Mouse (Mus musculus) heart, embryonic 11.5 days (tissue): ENCODE measurements around the gene Igf2r. TPM values are rescaled to one million over a fixed set of nuclear protein-coding genes. Genes with fewer than 3 reads are reported as not detected.
A peak's percentile ranks its signal among the peaks of the same experiment; 100 is the strongest.

ENCODE experiments used
- ATAC-seq: fragments of 200-750 bp; cut with Nextera tagmentation; replicated peaks from 2 replicates; pipeline ENCODE4 v1.8.0; 2017; ENCODE audit warnings: moderate library complexity; ENCODE audit not compliant: insufficient number of reproducible peaks, low FRiP score, low TSS enrichment
- H3K27ac ChIP-seq: fragments of 300-500 bp; sonication (generic); 2 replicates; pipeline ENCODE4 v1.5.1; 2014; ENCODE audit warnings: mild to moderate bottlenecking, low read depth, low read length
- H3K27me3 ChIP-seq: fragments of 300-500 bp; sonication (generic); 2 replicates; pipeline ENCODE4 v1.6.1; 2014; ENCODE audit warnings: mild to moderate bottlenecking, low read length, mixed read lengths; ENCODE audit not compliant: control insufficient read depth, insufficient read depth
- H3K36me3 ChIP-seq: fragments of 300-500 bp; sonication (generic); 2 replicates; pipeline ENCODE4 v1.6.1; 2014; ENCODE audit warnings: mild to moderate bottlenecking, low read length, moderate library complexity, mixed read lengths; ENCODE audit not compliant: control insufficient read depth, insufficient read depth
- H3K4me1 ChIP-seq: fragments of 300-500 bp; sonication (generic); 2 replicates; pipeline ENCODE4 v1.6.1; 2014; ENCODE audit warnings: low read length; ENCODE audit not compliant: control insufficient read depth, insufficient read depth
- H3K4me2 ChIP-seq: fragments of 300-500 bp; sonication (generic); 2 replicates; pipeline ENCODE4 v1.6.1; 2014; ENCODE audit warnings: mild to moderate bottlenecking, moderate library complexity
- H3K4me3 ChIP-seq: fragments of 300-500 bp; sonication (generic); 2 replicates; pipeline ENCODE4 v1.5.1; 2014; ENCODE audit warnings: low read depth, low read length
- H3K9ac ChIP-seq: fragments of 300-500 bp; sonication (generic); 2 replicates; pipeline ENCODE4 v1.6.1; 2014; ENCODE audit warnings: mild to moderate bottlenecking, low read depth, low read length, moderate library complexity
- H3K9me3 ChIP-seq: fragments of 300-500 bp; sonication (generic); replicated peaks from 2 replicates; pipeline ENCODE4 v1.6.1; 2016; ENCODE audit warnings: low read length; ENCODE audit not compliant: control insufficient read depth
- WGBS: fragments of 180-500 bp; shearing (Covaris S2); extraction: QIAGEN DNeasy Blood & Tissue Kit; methylation state at CpG from one replicate; pipeline ENCODE4 v1.1.7; 2014; ENCODE audit not compliant: insufficient replicate concordance; 5-methylcytosine and 5-hydroxymethylcytosine counted together
- polyA plus RNA-seq: library from polyadenylated mRNA; unstranded; fragments of >200 nt; fragmentation: Nextera tagmentation; extraction: Ambion mirVana; gene quantifications from 2 replicates; pipeline ENCODE4 v1.2.1, GENCODE M21; 2014

The Igf2r gene
- polyA plus RNA-seq, 1 experiment from 2014 or later = 199 TPM

DNA sequence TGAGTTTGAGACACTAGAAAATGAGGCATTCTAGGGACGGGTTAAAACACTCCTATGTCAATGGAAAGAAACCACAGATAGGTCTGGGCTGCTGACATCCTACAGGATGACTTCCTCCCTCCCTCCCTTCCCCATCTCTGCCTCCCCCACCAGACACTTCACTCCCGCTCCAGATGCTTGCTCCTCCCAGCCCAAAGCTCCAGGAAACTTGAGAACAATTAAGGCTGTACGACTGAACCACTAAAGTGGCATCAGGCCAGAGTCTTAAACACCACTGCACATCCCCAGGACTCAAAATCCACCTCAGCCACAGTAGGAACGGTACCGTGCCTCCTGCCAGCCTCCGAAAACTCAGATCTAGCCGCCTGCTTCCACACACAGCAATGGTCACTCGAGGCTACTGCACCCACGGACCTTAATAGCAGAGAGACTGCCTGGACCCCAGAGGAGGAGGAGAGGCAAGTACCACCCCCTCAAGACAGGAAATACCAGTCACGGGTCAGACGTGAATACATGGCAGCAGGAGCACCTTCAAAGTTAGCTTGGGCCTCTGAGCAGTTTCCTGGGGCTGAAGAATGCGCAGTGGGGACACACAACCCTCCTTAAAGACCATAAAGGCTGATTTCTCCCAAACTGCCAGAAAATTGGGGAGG lies 35.1 kb downstream of the Igf2r start:
- Histone ChIP-seq H3K4me1 (peaks cover 77% of the 10 kb centered on the region), H3K9me3 (no peaks in the 10 kb centered on the region), H3K9ac (no peak overlapping the region), H3K36me3 (peaks cover 35% of the 10 kb centered on the region), H3K27ac (peak overlapping the region; percentile 67), H3K27me3 (no peaks in the 10 kb centered on the region), H3K4me3 (no peak overlapping the region), H3K4me2 (peak overlapping the region; percentile 40)
- WGBS = 35% methylated on average over 12 of the region's 12 CpGs
- ATAC-seq = 0 out of 2 replicates have a peak, but pooled peaks have one; percentile 32

DNA sequence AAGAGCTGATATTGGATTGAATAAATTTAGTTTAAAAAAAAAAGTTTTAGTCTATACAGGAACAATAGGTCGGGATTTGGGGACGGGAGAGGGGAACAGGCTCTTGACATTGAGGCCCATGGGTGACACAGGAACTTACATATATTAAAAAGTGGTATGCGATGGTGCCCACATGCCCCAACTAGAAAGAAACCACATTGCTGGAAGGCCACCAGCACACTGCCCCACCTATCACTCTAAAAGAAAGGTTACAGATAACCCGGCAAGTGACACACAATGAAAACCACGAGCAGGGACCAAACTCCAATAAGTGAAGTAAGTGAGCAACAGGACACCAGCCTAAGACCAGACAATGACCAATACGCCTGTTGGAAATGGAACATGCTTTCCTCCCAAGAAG lies 36.3 kb downstream of the Igf2r start:
- H3K27me3 ChIP-seq = no peaks in the 10 kb centered on the region
- no peak for ATAC-seq
- no peaks in the 10 kb centered on the region for H3K9me3 ChIP-seq
- H3K4me2 ChIP-seq = peak overlapping the region; percentile 1; the same call in 1 of the 2 replicates
- H3K36me3 ChIP-seq = peaks cover 33% of the 10 kb centered on the region
- H3K4me3 ChIP-seq = no peak overlapping the region
- peaks cover 74% of the 10 kb centered on the region for H3K4me1 ChIP-seq
- no peak overlapping the region for H3K27ac ChIP-seq
- no peak overlapping the region; the same call in 1 of the 2 replicates for H3K9ac ChIP-seq
- 70% methylated on average over 6 of the region's 6 CpGs for WGBS

DNA sequence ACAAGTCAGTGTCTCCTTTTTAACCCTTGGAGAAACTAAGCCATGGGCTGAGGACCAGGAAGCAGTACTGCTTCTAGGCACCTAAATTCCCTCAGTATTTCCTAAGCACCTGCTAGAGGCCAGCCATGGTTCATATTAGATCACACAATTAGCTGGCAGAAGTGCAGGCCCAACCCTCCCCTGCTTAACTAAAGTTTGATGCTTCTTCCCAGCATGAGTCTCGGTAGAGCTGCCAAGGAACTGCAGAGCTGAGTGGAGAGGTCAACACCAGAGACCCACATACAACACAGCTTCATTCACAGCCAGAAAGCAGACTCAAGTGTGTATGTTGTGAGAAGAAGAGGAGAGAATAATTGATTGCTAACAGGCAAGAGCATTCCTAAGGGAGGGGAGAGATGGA lies 40.9 kb downstream of the Igf2r start:
- peaks cover 75% of the 10 kb centered on the region for H3K4me1 ChIP-seq
- no peaks in the 10 kb centered on the region for H3K9me3 ChIP-seq
- no peak overlapping the region for H3K4me3 ChIP-seq
- no peak for ATAC-seq
- H3K27me3 ChIP-seq = no peaks in the 10 kb centered on the region
- no peak overlapping the region for H3K4me2 ChIP-seq
- no peak overlapping the region for H3K9ac ChIP-seq
- WGBS = 56% methylated on average over 1 of the region's 1 CpGs
- H3K36me3 ChIP-seq = peaks cover 26% of the 10 kb centered on the region
- peak overlapping the region; percentile 4; the same call in 1 of the 2 replicates for H3K27ac ChIP-seq

DNA sequence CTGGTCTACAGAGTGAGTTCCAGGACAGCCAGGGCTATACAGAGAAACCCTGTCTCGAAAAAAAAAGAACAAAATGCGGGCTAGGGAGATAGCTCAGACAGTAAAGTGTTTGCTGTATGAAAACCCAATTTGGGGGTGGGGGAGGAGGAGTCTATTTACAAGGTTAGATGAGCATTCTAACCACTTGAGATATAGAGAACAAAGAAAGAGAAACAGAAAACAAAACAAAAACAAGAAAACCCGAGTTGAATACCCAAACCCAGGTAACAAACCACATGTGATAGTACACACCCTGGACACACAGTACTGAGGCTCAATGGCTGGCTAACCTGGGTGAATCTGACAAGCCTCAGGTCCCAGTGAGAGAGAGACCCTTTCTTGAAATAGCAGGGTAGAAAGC lies 41.7 kb downstream of the Igf2r start:
- no peak overlapping the region for H3K4me3 ChIP-seq
- H3K4me1 ChIP-seq = peaks cover 74% of the 10 kb centered on the region
- H3K36me3 ChIP-seq = peaks cover 25% of the 10 kb centered on the region
- no peak overlapping the region for H3K9ac ChIP-seq
- no peaks in the 10 kb centered on the region for H3K27me3 ChIP-seq
- no peak overlapping the region for H3K4me2 ChIP-seq
- 69% methylated on average over 3 of the region's 3 CpGs for WGBS
- no peak overlapping the region for H3K27ac ChIP-seq
- no peaks in the 10 kb centered on the region for H3K9me3 ChIP-seq
- ATAC-seq = no peak

DNA sequence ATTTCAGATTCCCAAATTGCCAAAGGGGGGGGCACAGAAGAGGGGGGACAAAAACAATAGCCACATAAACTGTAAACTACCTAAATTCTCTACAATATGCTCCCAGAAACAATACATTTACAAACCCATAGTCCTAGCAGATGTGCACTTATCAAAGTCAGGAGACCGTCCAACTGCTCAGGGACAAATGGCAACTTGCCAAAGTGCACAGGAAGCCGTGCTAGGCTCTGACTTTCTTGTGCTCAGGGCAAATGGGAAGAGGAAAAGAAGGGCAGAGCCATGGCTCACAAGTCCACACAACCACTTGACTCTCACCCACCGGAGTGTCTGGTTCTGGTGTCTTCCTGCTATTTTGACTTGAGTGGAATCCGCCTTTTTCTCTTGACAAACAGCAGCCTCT lies 43.6 kb downstream of the Igf2r start:
- 23% methylated on average over 4 of the region's 4 CpGs for WGBS
- Histone ChIP-seq H3K27me3 (no peaks in the 10 kb centered on the region), H3K4me2 (no peak overlapping the region), H3K36me3 (peaks cover 24% of the 10 kb centered on the region), H3K4me1 (peaks cover 78% of the 10 kb centered on the region), H3K4me3 (no peak overlapping the region), H3K27ac (peak overlapping the region; percentile 89), H3K9me3 (no peaks in the 10 kb centered on the region), H3K9ac (no peak overlapping the region)
- ATAC-seq = 0 out of 2 replicates have a peak, but pooled peaks have one; percentile 19

DNA sequence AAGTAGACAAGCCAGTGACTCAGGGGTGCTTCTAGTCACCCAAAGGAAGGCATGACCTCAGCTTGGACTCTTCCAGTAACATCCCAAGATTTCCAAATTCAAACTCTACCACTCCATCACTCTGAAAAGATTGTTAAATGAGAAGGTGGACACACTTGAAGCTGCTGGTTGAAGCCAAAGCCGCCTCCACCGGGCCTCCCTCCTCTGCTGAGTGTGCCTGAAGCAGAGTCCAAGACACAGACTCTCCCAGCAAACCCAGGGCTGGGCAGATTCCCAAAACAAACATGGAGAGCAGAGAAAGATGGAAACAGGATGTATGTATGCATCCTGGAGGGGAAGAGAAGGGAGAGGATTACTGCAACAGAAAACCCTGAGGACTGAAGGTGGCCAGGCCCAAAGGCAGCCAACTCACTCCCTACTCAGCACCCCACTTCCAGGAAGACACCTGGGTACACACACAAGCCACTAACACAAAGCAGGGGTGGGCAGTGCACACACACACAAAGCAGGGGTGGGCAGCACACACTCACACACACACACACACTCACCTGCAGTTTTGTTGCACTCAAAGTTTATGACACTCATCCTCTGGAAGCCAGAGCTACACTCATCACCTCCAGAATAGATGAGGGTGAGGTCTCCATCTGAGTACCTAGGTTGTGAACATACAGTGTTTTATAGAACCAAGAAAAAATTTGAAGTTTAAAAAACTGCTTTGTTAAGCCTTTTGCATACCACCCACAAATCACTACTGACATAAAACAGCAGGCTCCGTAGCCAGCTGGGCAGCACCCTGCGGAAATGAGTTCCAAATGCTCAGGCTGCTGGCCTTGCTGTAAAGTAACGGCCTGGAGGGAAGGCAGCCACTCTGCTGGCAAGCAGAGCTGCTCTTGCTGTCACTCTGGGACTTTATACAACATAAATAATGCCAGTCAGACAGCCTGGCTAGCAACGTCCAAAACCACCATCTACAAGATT lies 44.4 kb downstream of the Igf2r start:
- Histone ChIP-seq H3K4me1 (peaks cover 79% of the 10 kb centered on the region), H3K9ac (peak overlapping the region; percentile 46; the same call in 1 of the 2 replicates), H3K27ac (peak overlapping the region; percentile 89), H3K9me3 (no peaks in the 10 kb centered on the region), H3K4me3 (no peak overlapping the region), H3K27me3 (no peaks in the 10 kb centered on the region), H3K4me2 (peak overlapping the region; percentile 31), H3K36me3 (peaks cover 20% of the 10 kb centered on the region)
- ATAC-seq = peak; percentile 40
- WGBS = 43% methylated on average over 6 of the region's 6 CpGs

DNA sequence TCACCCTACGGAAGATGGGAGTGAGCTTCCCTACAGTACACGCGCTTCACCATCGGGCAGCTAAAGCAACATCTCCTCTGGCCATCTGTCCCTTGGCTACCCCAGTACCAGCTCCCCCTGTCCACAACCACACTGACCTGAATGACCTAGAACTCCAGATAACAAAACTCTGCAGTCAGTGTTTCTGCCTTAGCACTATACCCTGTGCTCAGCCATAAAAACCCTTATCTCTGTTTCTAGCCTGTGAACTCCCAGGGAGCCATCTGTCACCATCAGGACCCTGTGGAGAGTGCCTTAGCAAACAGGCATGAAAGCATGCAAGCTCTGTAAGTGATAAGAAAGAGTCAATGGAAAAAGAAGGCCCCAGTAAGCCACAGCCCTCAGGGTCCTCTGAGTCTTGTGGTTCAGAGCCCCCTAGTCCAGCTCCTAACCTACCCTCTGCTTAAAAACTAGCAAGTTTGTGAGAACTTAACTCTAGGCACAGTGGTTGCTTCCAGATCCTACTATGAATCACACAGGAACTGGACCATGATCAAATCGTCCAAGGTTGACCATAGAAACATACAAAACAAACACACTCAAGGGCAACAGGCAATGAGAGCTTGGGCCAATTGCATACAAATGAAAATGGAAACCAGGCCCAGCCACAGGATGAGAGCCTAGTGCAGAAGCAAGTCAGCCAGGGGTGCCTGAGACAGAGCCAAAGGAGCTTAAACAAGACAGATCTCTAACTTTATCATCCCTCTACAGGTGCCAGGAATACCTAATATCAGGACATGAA lies 45.3 kb downstream of the Igf2r start:
- H3K9ac ChIP-seq = peak overlapping the region; percentile 46; the same call in 1 of the 2 replicates
- H3K27me3 ChIP-seq = no peaks in the 10 kb centered on the region
- ATAC-seq = peak; percentile 66
- peak overlapping the region; percentile 89 for H3K27ac ChIP-seq
- H3K9me3 ChIP-seq = no peaks in the 10 kb centered on the region
- peaks cover 73% of the 10 kb centered on the region for H3K4me1 ChIP-seq
- no peak overlapping the region for H3K4me3 ChIP-seq
- peak overlapping the region; percentile 31 for H3K4me2 ChIP-seq
- peaks cover 20% of the 10 kb centered on the region for H3K36me3 ChIP-seq
- WGBS = 20% methylated on average over 5 of the region's 5 CpGs

DNA sequence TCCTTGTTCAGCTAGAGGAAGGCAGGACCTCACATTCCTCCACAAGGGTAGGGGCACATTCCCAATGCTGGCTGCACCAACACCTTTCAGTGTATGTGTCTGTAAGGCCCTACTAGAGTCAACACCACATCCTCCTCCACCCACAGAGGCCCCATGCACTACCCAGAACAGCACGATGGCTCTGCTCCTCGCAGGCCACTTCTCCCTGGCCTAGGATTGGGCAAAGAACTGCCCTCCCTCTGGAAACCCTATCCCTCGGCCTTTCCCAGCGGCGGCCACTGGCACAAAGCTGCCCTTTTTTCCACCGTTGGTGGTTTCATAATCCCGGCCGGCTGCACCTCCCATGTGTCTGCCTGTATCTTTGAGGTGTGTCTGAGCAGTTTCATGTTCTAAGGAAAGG lies 46.8 kb downstream of the Igf2r start:
- Histone ChIP-seq H3K4me1 (peaks cover 64% of the 10 kb centered on the region), H3K27me3 (no peaks in the 10 kb centered on the region), H3K4me3 (no peak overlapping the region), H3K9me3 (no peaks in the 10 kb centered on the region), H3K4me2 (no peak overlapping the region), H3K27ac (peak overlapping the region; percentile 58), H3K36me3 (peaks cover 23% of the 10 kb centered on the region), H3K9ac (no peak overlapping the region)
- ATAC-seq = no peak
- WGBS = 62% methylated on average over 8 of the region's 8 CpGs
